ENCODE assay signal across 19 mouse cellular contexts in the genomic region with DNA sequence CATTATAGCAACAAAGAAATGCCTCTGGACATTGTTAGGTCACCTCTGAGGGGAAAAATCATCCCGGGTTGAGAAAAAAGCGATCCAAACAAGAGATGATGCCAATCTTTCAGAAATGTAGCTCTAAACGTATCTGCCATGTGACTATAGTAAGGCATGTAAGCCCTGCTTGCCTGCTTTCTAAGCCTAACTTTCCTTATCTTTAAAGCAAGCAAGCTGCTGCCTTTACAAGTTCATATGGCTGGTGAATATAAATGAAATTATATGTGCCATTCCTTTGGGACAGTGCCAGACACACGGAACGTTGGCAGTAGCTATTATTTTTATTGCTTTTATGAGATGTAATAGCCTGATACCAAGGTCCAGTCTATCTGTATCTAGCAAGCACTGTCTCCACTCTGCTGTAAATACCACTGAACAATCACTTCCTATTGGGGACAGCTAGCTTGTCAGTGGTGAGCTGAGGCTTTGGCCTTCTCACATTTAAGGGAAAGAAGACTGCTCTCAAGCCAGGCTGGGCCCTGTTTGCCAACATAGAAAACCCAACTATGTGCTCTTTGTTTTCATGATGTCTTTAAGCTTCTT.
"Had no signal": no experiment of that assay in that cellular context is flagged by ENCODE, and none has a peak within 500 bp of the region (broad histone marks: within the 10 kb centered on the region; RNA-seq: fewer than 3 reads in every experiment).

No protein-coding gene starts in this region.

- H3K27ac ChIP-seq: liver, embryonic 14.5 days; midbrain, embryonic 10.5 days; midbrain, embryonic 13.5 days; neural tube, embryonic 13.5 days; neural tube, embryonic 15.5 days had no signal

- H3K4me3 ChIP-seq: midbrain, embryonic 10.5 days; midbrain, embryonic 13.5 days; myocyte; neural tube, embryonic 13.5 days; neural tube, embryonic 15.5 days had no signal

- H3K27me3 ChIP-seq: midbrain, embryonic 13.5 days; neural tube, embryonic 13.5 days; neural tube, embryonic 15.5 days had no signal

- DNase-seq: lung, adult 18-20 months; lung, embryonic 14.5 days; lung, postnatal 10 days; lung, postnatal 4 days; retina, postnatal 1 day; right cerebral cortex, adult 18-20 months; right cerebral cortex, postnatal 25 days; right cerebral cortex, postnatal 4 days; spleen, adult 18-20 months; thymus, adult 18-20 months; thymus, postnatal 14 days; thymus, postnatal 36 days had no signal

- ATAC-seq: midbrain, embryonic 13.5 days; midbrain, embryonic 16.5 days had no signal

- H3K9ac ChIP-seq: liver, embryonic 14.5 days; lung, embryonic 14.5 days; midbrain, embryonic 13.5 days; neural tube, embryonic 13.5 days; neural tube, embryonic 15.5 days had no signal

- H3K36me3 ChIP-seq: midbrain, embryonic 10.5 days; midbrain, embryonic 13.5 days; neural tube, embryonic 13.5 days; neural tube, embryonic 15.5 days had no signal

- H3K9me3 ChIP-seq: midbrain, embryonic 10.5 days; midbrain, embryonic 13.5 days; neural tube, embryonic 13.5 days; neural tube, embryonic 15.5 days had no signal

- H3K4me1 ChIP-seq: midbrain, embryonic 10.5 days; midbrain, embryonic 13.5 days; neural tube, embryonic 13.5 days; neural tube, embryonic 15.5 days had no signal

- H3K4me2 ChIP-seq: lung, embryonic 14.5 days; midbrain, embryonic 13.5 days; neural tube, embryonic 13.5 days; neural tube, embryonic 15.5 days had no signal
